Mouse (Mus musculus): ENCODE results near the gene Osbp.
A peak's percentile ranks its signal among the peaks of the same experiment; 100 is the strongest.

The Osbp gene

GRCm38 (mm10) chr19:12010916-12011559 lies 45.3 kb downstream of the Osbp start:
- DNase-seq (ENCODE audit: low read depth, low spot score) = peak; percentile 69

GRCm38 (mm10) chr19:12011560-12012556 lies 46.1 kb downstream of the Osbp start:
- peak; percentile 76 for DNase-seq (ENCODE audit: low read depth, low spot score)

GRCm38 (mm10) chr19:12012615-12013014 lies 46.9 kb downstream of the Osbp start:
- DNase-seq (ENCODE audit: low read depth, low spot score) = no peak

GRCm38 (mm10) chr19:12013228-12013627 lies 47.5 kb downstream of the Osbp start:
- DNase-seq (ENCODE audit: low read depth, low spot score) = no peak

GRCm38 (mm10) chr19:12015708-12016107 lies 50.0 kb downstream of the Osbp start:
- no peak for DNase-seq (ENCODE audit: low read depth, low spot score)

- DNase-seq (ENCODE audit: low read depth, low spot score) = no peak
Observed at GRCm38 (mm10) chr19:12016192-12016591, 50.5 kb downstream of the Osbp start.

- DNase-seq (ENCODE audit: low read depth, low spot score) = no peak
Observed at GRCm38 (mm10) chr19:12024149-12024548, 58.4 kb downstream of the Osbp start.

GRCm38 (mm10) chr19:12025333-12025732 lies 59.6 kb downstream of the Osbp start:
- DNase-seq (ENCODE audit: low read depth, low spot score) = no peak

- no peak for DNase-seq (ENCODE audit: low read depth, low spot score)
Observed at GRCm38 (mm10) chr19:12026606-12027005, 60.9 kb downstream of the Osbp start.

- DNase-seq (ENCODE audit: low read depth, low spot score) = no peak
Observed at GRCm38 (mm10) chr19:12037727-12038126, 72.0 kb downstream of the Osbp start.

- DNase-seq (ENCODE audit: low read depth, low spot score) = no peak
Observed at GRCm38 (mm10) chr19:12041217-12041616, 75.5 kb downstream of the Osbp start, which contains the start of gene Olfr1423. TSS of gene Olfr1423 (minus strand) at chr19:12041317.

- DNase-seq (ENCODE audit: low read depth, low spot score) = no peak
Observed at GRCm38 (mm10) chr19:12043163-12043562, 77.4 kb downstream of the Osbp start.
